In genomic region chr11:68957308-68957707, GRCm38 (mm10) we compare ENCODE assay signal across 7 mouse cellular contexts. TPM values are rescaled to one million over a fixed set of nuclear protein-coding genes. Genes with fewer than 3 reads are reported as not detected.
A peak's percentile ranks its signal among the peaks of the same experiment; 100 is the strongest.
DNase-seq lines count a peak whose midpoint lies in the region; ATAC-seq and TF ChIP-seq lines count a peak whose summit lies in the region.

Gene Arhgef15, minus strand, starts transcription at chr11:68957480.

- H3K27me3 ChIP-seq in heart, postnatal 0 days (ENCODE audit: control insufficient read depth, insufficient read depth, low read length) = 0 out of 2 replicates have a peak, but pooled peaks cover 8% of the 10 kb centered on the region
- peaks cover 29% of the 10 kb centered on the region for H3K27me3 ChIP-seq in limb, embryonic 11.5 days (ENCODE audit: control insufficient read depth, insufficient read depth, low read length)
- H3K27me3 ChIP-seq in neural tube, embryonic 12.5 days (replicated peaks) = peaks cover 41% of the 10 kb centered on the region

- H3K4me3 ChIP-seq in heart, postnatal 0 days (ENCODE audit: low read depth, low read length) = peak within 1 kb of the TSS; percentile 48
- H3K4me3 ChIP-seq in limb, embryonic 11.5 days (ENCODE audit: low read depth, low read length) = 0 out of 2 replicates have a peak within 1 kb of the TSS, but pooled peaks have one; percentile 3
- no peak within 1 kb of the TSS for H3K4me3 ChIP-seq in neural tube, embryonic 12.5 days

- H3K36me3 ChIP-seq in heart, postnatal 0 days (replicated peaks; ENCODE audit: control insufficient read depth, insufficient read depth, low read length) = no peaks in the 10 kb centered on the region
- no peaks in the 10 kb centered on the region for H3K36me3 ChIP-seq in limb, embryonic 11.5 days (ENCODE audit: control insufficient read depth, insufficient read depth, low read length)
- H3K36me3 ChIP-seq in neural tube, embryonic 12.5 days = no peaks in the 10 kb centered on the region

- 0 out of 2 replicates have a peak, but pooled peaks have one; percentile 18 for ATAC-seq in heart, postnatal 0 days (ENCODE audit: insufficient read depth, low read depth)
- ATAC-seq in limb, embryonic 11.5 days (ENCODE audit: insufficient number of reproducible peaks, low FRiP score, low TSS enrichment, low read depth) = no peak
- no peak for ATAC-seq in neural tube, embryonic 12.5 days (ENCODE audit: low FRiP score, low read depth)
- no peak for ATAC-seq in megakaryocyte, adult 5-6 weeks (ENCODE audit: poor library complexity, severe bottlenecking)

- no peak for TF ChIP-seq EP300 in heart, postnatal 0 days (IDR thresholded peaks at IDR 0.05; ENCODE audit: low read depth)

- peak within 1 kb of the TSS; percentile 46 for H3K9ac ChIP-seq in heart, postnatal 0 days (replicated peaks; ENCODE audit: low read depth, low read length)
- 0 out of 2 replicates have a peak within 1 kb of the TSS, but pooled peaks have one; percentile 22 for H3K9ac ChIP-seq in limb, embryonic 11.5 days (ENCODE audit: low read length)
- H3K9ac ChIP-seq in neural tube, embryonic 12.5 days = no peak within 1 kb of the TSS

- H3K4me2 ChIP-seq in heart, postnatal 0 days (ENCODE audit: low read depth, low read length) = peak within 1 kb of the TSS; percentile 69
- peak within 1 kb of the TSS; percentile 24 for H3K4me2 ChIP-seq in limb, embryonic 11.5 days (ENCODE audit: low read depth, severe bottlenecking)
- no peak within 1 kb of the TSS for H3K4me2 ChIP-seq in neural tube, embryonic 12.5 days (replicated peaks)

- H3K9me3 ChIP-seq in heart, postnatal 0 days (replicated peaks; ENCODE audit: control insufficient read depth, low read length) = no peaks in the 10 kb centered on the region
- H3K9me3 ChIP-seq in limb, embryonic 11.5 days (ENCODE audit: control insufficient read depth, low read length) = no peaks in the 10 kb centered on the region
- H3K9me3 ChIP-seq in neural tube, embryonic 12.5 days = no peaks in the 10 kb centered on the region

- 0 out of 2 replicates have a peak, but pooled peaks cover 5% of the 10 kb centered on the region for H3K4me1 ChIP-seq in heart, postnatal 0 days (ENCODE audit: control insufficient read depth, insufficient read depth)
- 0 out of 2 replicates have a peak, but pooled peaks cover 7% of the 10 kb centered on the region for H3K4me1 ChIP-seq in limb, embryonic 11.5 days (ENCODE audit: control insufficient read depth, insufficient read depth, low read length)
- H3K4me1 ChIP-seq in neural tube, embryonic 12.5 days = peaks cover 17% of the 10 kb centered on the region

- no peak for TF ChIP-seq CTCF in heart, postnatal 0 days (IDR thresholded peaks at IDR 0.05; ENCODE audit: low read depth)

- peak within 1 kb of the TSS; percentile 84 for H3K27ac ChIP-seq in heart, postnatal 0 days (ENCODE audit: low read depth)
- peak within 1 kb of the TSS; percentile 39; the same call in 1 of the 2 replicates for H3K27ac ChIP-seq in limb, embryonic 11.5 days (replicated peaks; ENCODE audit: low read depth, low read length)
- no peak within 1 kb of the TSS for H3K27ac ChIP-seq in neural tube, embryonic 12.5 days

- 36% methylated on average over 8 of the region's 8 CpGs for WGBS in heart, postnatal 0 days
- WGBS in limb, embryonic 11.5 days = 39% methylated on average over 8 of the region's 8 CpGs
- 37% methylated on average over 8 of the region's 8 CpGs for WGBS in neural tube, embryonic 12.5 days

- peak; percentile 46 for DNase-seq in R1 (ENCODE audit: low read depth, low spot score)
- no peak for DNase-seq in adrenal gland, postnatal 25 days
- DNase-seq in heart, postnatal 0 days (ENCODE audit: low spot score) = no peak
- DNase-seq in limb, embryonic 11.5 days (ENCODE audit: low spot score) = no peak
- no peak for DNase-seq in T-cell, adult 2 months (ENCODE audit: low spot score)

RNA-seq across cellular contexts. Expression of gene Arhgef15, which starts in this region (rescaled TPM):
- 18.7 and 23.4 TPM in 2 replicates for total RNA-seq in adrenal gland, postnatal 25 days (2021)
- total RNA-seq in heart, postnatal 0 days (2014; rRNA removed; ENCODE audit: low replicate concordance) = 12.6 and 19.8 TPM in 2 replicates
- polyA plus RNA-seq in heart, postnatal 0 days (2015; fragmentation: Nextera tagmentation; extraction: Ambion mirVana) = 10.0 and 11.6 TPM in 2 replicates
- polyA plus RNA-seq in limb, embryonic 11.5 days (2014; fragmentation: Nextera tagmentation; extraction: Ambion mirVana) = 6.7 and 7.7 TPM in 2 replicates
- polyA plus RNA-seq in neural tube, embryonic 12.5 days (2016; fragmentation: Nextera tagmentation; extraction: Ambion mirVana) = 8.9 and 10.5 TPM in 2 replicates
- total RNA-seq in megakaryocyte, adult 5-6 weeks (2015) = not detected in 2 replicates
- total RNA-seq in megakaryocyte, adult 5-6 weeks (2017) = 0.07 TPM in 1 of 2 replicates, not detected in the other

Comparison
In these comparisons a context has a peak if more than half of its experiments do, and no peak if none do; other contexts are left out.
1. RNA of gene Arhgef15 (total RNA-seq): 18.7 to 23.4 TPM in adrenal gland, postnatal 25 days and 12.6 to 19.8 TPM in heart, postnatal 0 days; 0.07 TPM in megakaryocyte, adult 5-6 weeks; every median in the first group is over 10 times any median in the second.